Mouse (Mus musculus) heart, adult 2 months (tissue): Measurements from ENCODE around the gene Lamc1.

Experiments
- CTCF ChIP-seq: fragments of 200-600 bp; IDR thresholded peaks from 2 replicates; pipeline ENCODE4 v1.8.1; 2022; ENCODE audit warnings: antibody characterized with exemption, mild to moderate bottlenecking, moderate library complexity
- EP300 ChIP-seq: fragments of 200-500 bp; IDR thresholded peaks from 2 replicates; pipeline ENCODE4 v1.6.1; 2011; ENCODE audit warnings: low read depth, low read length, control low read depth; ENCODE audit not compliant: insufficient read depth
- POLR2A ChIP-seq: fragments of 200-500 bp; IDR thresholded peaks from 2 replicates; pipeline ENCODE4 v1.6.1; 2011; ENCODE audit warnings: mild to moderate bottlenecking, low read depth, low read length, control low read depth; ENCODE audit not compliant: insufficient read depth

- no peak for TF ChIP-seq EP300
- TF ChIP-seq CTCF: no peak
- TF ChIP-seq POLR2A: no peak
Measured at GRCm38 (mm10) chr1:153310190-153310589, 22.4 kb downstream of the Lamc1 start.
